Mouse (Mus musculus): ENCODE results near the gene Il10. TPM values are rescaled to one million over a fixed set of nuclear protein-coding genes. Genes with fewer than 3 reads are reported as not detected.

The Il10 gene
- total RNA-seq, 2 experiments from 2014 or later, result not detected

- TF ChIP-seq CTCF (IDR thresholded peaks at IDR 0.05), result no peak
- no peak overlapping the region for H3K27ac ChIP-seq
- intact Hi-C loops (cut with DNase I), result no loop called here
- no peak for DNase-seq
- H3K4me3 ChIP-seq, result no peak overlapping the region
Observed at GRCm38 (mm10) chr1:131000296-131000695, 19.3 kb upstream of the Il10 start.

GRCm38 (mm10) chr1:131002561-131002960, 17.1 kb upstream of the Il10 start:
- TF ChIP-seq CTCF (IDR thresholded peaks at IDR 0.05), result no peak
- no peak for DNase-seq
- intact Hi-C loops (cut with DNase I), result no loop called here
- H3K27ac ChIP-seq, result no peak overlapping the region
- no peak overlapping the region for H3K4me3 ChIP-seq

- Histone ChIP-seq H3K27ac (no peak overlapping the region), H3K4me3 (no peak overlapping the region)
- intact Hi-C loops (cut with DNase I), result no loop called here
- TF ChIP-seq CTCF (IDR thresholded peaks at IDR 0.05), result no peak
- DNase-seq, result no peak
Observed at GRCm38 (mm10) chr1:131003037-131003922, 16.4 kb upstream of the Il10 start.

GRCm38 (mm10) chr1:131006069-131006468, 13.6 kb upstream of the Il10 start:
- Histone ChIP-seq H3K4me3 (no peak overlapping the region), H3K27ac (no peak overlapping the region)
- no peak for DNase-seq
- intact Hi-C loops (cut with DNase I), result no loop called here
- no peak for TF ChIP-seq CTCF (IDR thresholded peaks at IDR 0.05)

GRCm38 (mm10) chr1:131010201-131011153, 9.2 kb upstream of the Il10 start:
- no peak for DNase-seq
- H3K4me3 ChIP-seq, result no peak overlapping the region
- no peak for TF ChIP-seq CTCF (IDR thresholded peaks at IDR 0.05)
- no peak overlapping the region for H3K27ac ChIP-seq
- intact Hi-C loops (cut with DNase I), result no loop called here

GRCm38 (mm10) chr1:131012494-131012893, 7.2 kb upstream of the Il10 start:
- TF ChIP-seq CTCF (IDR thresholded peaks at IDR 0.05), result no peak
- intact Hi-C loops (cut with DNase I), result no loop called here
- H3K27ac ChIP-seq, result no peak overlapping the region
- no peak for DNase-seq
- no peak overlapping the region for H3K4me3 ChIP-seq

- TF ChIP-seq CTCF (IDR thresholded peaks at IDR 0.05), result no peak
- intact Hi-C loops (cut with DNase I), result no loop called here
- DNase-seq, result no peak
- H3K4me3 ChIP-seq, result no peak overlapping the region
- no peak overlapping the region for H3K27ac ChIP-seq
Observed at GRCm38 (mm10) chr1:131013926-131014325, 5.7 kb upstream of the Il10 start.

- Histone ChIP-seq H3K4me3 (no peak overlapping the region), H3K27ac (no peak overlapping the region)
- no peak for DNase-seq
- intact Hi-C loops (cut with DNase I), result no loop called here
- TF ChIP-seq CTCF (IDR thresholded peaks at IDR 0.05), result no peak
Observed at GRCm38 (mm10) chr1:131015281-131015680, 4.4 kb upstream of the Il10 start.

- no peak overlapping the region for H3K4me3 ChIP-seq
- no peak for DNase-seq
- TF ChIP-seq CTCF (IDR thresholded peaks at IDR 0.05), result no peak
- intact Hi-C loops (cut with DNase I), result no loop called here
- no peak overlapping the region for H3K27ac ChIP-seq
Observed at GRCm38 (mm10) chr1:131015879-131016278, 3.8 kb upstream of the Il10 start.

GRCm38 (mm10) chr1:131020425-131021310, 1.0 kb downstream of the Il10 start:
- H3K27ac ChIP-seq, result no peak overlapping the region
- no peak for TF ChIP-seq CTCF (IDR thresholded peaks at IDR 0.05)
- H3K4me3 ChIP-seq, result no peak overlapping the region
- intact Hi-C loops (cut with DNase I), result no loop called here
- no peak for DNase-seq

GRCm38 (mm10) chr1:131021438-131021837, 1.8 kb downstream of the Il10 start:
- TF ChIP-seq CTCF (IDR thresholded peaks at IDR 0.05), result no peak
- no peak overlapping the region for H3K4me3 ChIP-seq
- no peak for DNase-seq
- intact Hi-C loops (cut with DNase I), result no loop called here
- H3K27ac ChIP-seq, result no peak overlapping the region
